Mouse (Mus musculus): ENCODE data around the gene Nfkbid. TPM values are rescaled to one million over a fixed set of nuclear protein-coding genes. Genes with fewer than 3 reads are reported as not detected.
"Not testable (repeated sequence)": the region's sequence is repeated elsewhere in the genome, so short reads cannot be mapped to it uniquely, and the experiment has no call there.

The Nfkbid gene
- polyA plus RNA-seq, 1 experiment = 8.6 TPM

- no peak for DNase-seq (ENCODE audit: low read depth, low spot score)
- WGBS = 36% methylated on average over 6 of the region's 6 CpGs
These were observed 38.0 kb downstream of the Nfkbid start for GRCm38 (mm10) chr7:30459484-30459883.

GRCm38 (mm10) chr7:30463568-30463967 is 42.0 kb downstream of the Nfkbid start:
- 40% methylated on average over 7 of the region's 7 CpGs for whole genome bisulfite sequencing
- DNase-seq (ENCODE audit: low read depth, low spot score) = no peak

- WGBS = 15% methylated on average over 4 of the region's 4 CpGs
- no peak for DNase-seq (ENCODE audit: low read depth, low spot score)
These were observed 42.5 kb downstream of the Nfkbid start for GRCm38 (mm10) chr7:30463996-30464395.

- DNase-seq (ENCODE audit: low read depth, low spot score) = no peak
- 13% methylated on average over 6 of the region's 6 CpGs for WGBS
These were observed 43.3 kb downstream of the Nfkbid start for GRCm38 (mm10) chr7:30464816-30465300.

- DNase-seq (ENCODE audit: low read depth, low spot score) = no peak
- WGBS = 43% methylated on average over 5 of the region's 5 CpGs
These were observed 50.9 kb downstream of the Nfkbid start for GRCm38 (mm10) chr7:30472411-30472810.

- no peak for DNase-seq (ENCODE audit: low read depth, low spot score)
- WGBS = 28% methylated on average over 4 of the region's 4 CpGs
These were observed 53.5 kb downstream of the Nfkbid start for GRCm38 (mm10) chr7:30474999-30475398.

- WGBS = 73% methylated on average over 7 of the region's 7 CpGs
- not testable (repeated sequence) for DNase-seq (ENCODE audit: low read depth, low spot score)
These were observed 54.6 kb downstream of the Nfkbid start for GRCm38 (mm10) chr7:30476136-30476535.

GRCm38 (mm10) chr7:30477415-30478381 is 56.2 kb downstream of the Nfkbid start:
- DNase-seq (ENCODE audit: low read depth, low spot score) = no peak
- 10% methylated on average over 28 of the region's 32 CpGs for WGBS

Other genes with a start within 250 kb of the Nfkbid start
- gene Cox7a1, start 237.6 kb upstream of the Nfkbid start, polyA plus RNA-seq (2012; rRNA removed) = 90.2 and 179 TPM in 2 replicates
- 636 and 641 TPM in 2 replicates for gene Capns1, start 222.9 kb upstream of the Nfkbid start, polyA plus RNA-seq (2012; rRNA removed)
- gene Polr2i, start 189.8 kb upstream of the Nfkbid start, polyA plus RNA-seq (2012; rRNA removed) = 100 and 106 TPM in 2 replicates
- gene Tbcb, start 189.5 kb upstream of the Nfkbid start, polyA plus RNA-seq (2012; rRNA removed) = 56.3 and 57.3 TPM in 2 replicates
- gene Ovol3, start 186.0 kb upstream of the Nfkbid start, polyA plus RNA-seq (2012; rRNA removed) = 0.18 TPM in 1 of 2 replicates, not detected in the other
- gene Thap8, start 141.6 kb upstream of the Nfkbid start, polyA plus RNA-seq (2012; rRNA removed) = 0.15 TPM in 1 of 2 replicates, not detected in the other
- 14.0 and 16.5 TPM in 2 replicates for gene Wdr62, start 141.3 kb upstream of the Nfkbid start, polyA plus RNA-seq (2012; rRNA removed)
- gene Clip3, start 130.0 kb upstream of the Nfkbid start, polyA plus RNA-seq (2012; rRNA removed) = 4.0 and 4.9 TPM in 2 replicates
- gene Alkbh6, start 113.0 kb upstream of the Nfkbid start, polyA plus RNA-seq (2012; rRNA removed) = 81.0 and 96.8 TPM in 2 replicates
- gene Syne4, start 106.9 kb upstream of the Nfkbid start, polyA plus RNA-seq (2012; rRNA removed) = 18.4 and 23.2 TPM in 2 replicates
- 0.31 and 0.74 TPM in 2 replicates for gene E130208F15Rik, start 100.0 kb upstream of the Nfkbid start, polyA plus RNA-seq (2012; rRNA removed)
- gene Sdhaf1, start 97.8 kb upstream of the Nfkbid start, polyA plus RNA-seq (2012; rRNA removed) = 12.1 and 13.9 TPM in 2 replicates
- 12.7 and 13.1 TPM in 2 replicates for gene Lrfn3, start 59.0 kb upstream of the Nfkbid start, polyA plus RNA-seq (2012; rRNA removed)
- gene Tyrobp, start 8.0 kb upstream of the Nfkbid start, polyA plus RNA-seq (2012; rRNA removed) = 109 and 121 TPM in 2 replicates
- gene Hcst, start 1.9 kb upstream of the Nfkbid start, polyA plus RNA-seq (2012; rRNA removed) = 18.0 and 22.2 TPM in 2 replicates
- gene Aplp1, start 23.8 kb downstream of the Nfkbid start, polyA plus RNA-seq (2012; rRNA removed) = 54.6 and 86.3 TPM in 2 replicates
- 0.06 and 0.08 TPM in 2 replicates for gene Kirrel2, start 36.0 kb downstream of the Nfkbid start, polyA plus RNA-seq (2012; rRNA removed)
- 0.17 and 0.18 TPM in 2 replicates for gene Nphs1, start 36.6 kb downstream of the Nfkbid start, polyA plus RNA-seq (2012; rRNA removed)
- 1.6 and 7.7 TPM in 2 replicates for gene Prodh2, start 71.9 kb downstream of the Nfkbid start, polyA plus RNA-seq (2012; rRNA removed)
- gene Arhgap33, start 113.3 kb downstream of the Nfkbid start, polyA plus RNA-seq (2012; rRNA removed) = 5.1 and 9.4 TPM in 2 replicates
- 84.8 and 94.7 TPM in 2 replicates for gene Hspb6, start 130.4 kb downstream of the Nfkbid start, polyA plus RNA-seq (2012; rRNA removed)
- gene Proser3, start 130.6 kb downstream of the Nfkbid start, polyA plus RNA-seq (2012; rRNA removed) = 4.3 and 7.3 TPM in 2 replicates
- gene Lin37, start 138.1 kb downstream of the Nfkbid start, polyA plus RNA-seq (2012; rRNA removed) = 44.9 and 45.8 TPM in 2 replicates
- gene U2af1l4, start 141.6 kb downstream of the Nfkbid start, polyA plus RNA-seq (2012; rRNA removed) = 46.2 and 48.2 TPM in 2 replicates
- 2.1 TPM in 2 replicates for gene Gm49396, start 141.6 kb downstream of the Nfkbid start, polyA plus RNA-seq (2012; rRNA removed)
- 186 and 239 TPM in 2 replicates for gene Psenen, start 141.9 kb downstream of the Nfkbid start, polyA plus RNA-seq (2012; rRNA removed)
- gene Igflr1, start 143.7 kb downstream of the Nfkbid start, polyA plus RNA-seq (2012; rRNA removed) = 9.2 and 10.3 TPM in 2 replicates
- 31.5 and 37.2 TPM in 2 replicates for gene Kmt2b, start 167.0 kb downstream of the Nfkbid start, polyA plus RNA-seq (2012; rRNA removed)
- gene Zbtb32, start 177.2 kb downstream of the Nfkbid start, polyA plus RNA-seq (2012; rRNA removed) = 2.1 and 2.2 TPM in 2 replicates
- gene Upk1a, start 191.1 kb downstream of the Nfkbid start, polyA plus RNA-seq (2012; rRNA removed) = 6.7 and 8.0 TPM in 2 replicates
- gene Cox6b1, start 204.4 kb downstream of the Nfkbid start, polyA plus RNA-seq (2012; rRNA removed) = 933 and 1,035 TPM in 2 replicates
- not detected in 2 replicates for gene Etv2, start 214.1 kb downstream of the Nfkbid start, polyA plus RNA-seq (2012; rRNA removed)
- gene Rbm42, start 228.6 kb downstream of the Nfkbid start, polyA plus RNA-seq (2012; rRNA removed) = 52.1 and 56.3 TPM in 2 replicates
- 10.0 and 12.7 TPM in 2 replicates for gene Haus5, start 243.3 kb downstream of the Nfkbid start, polyA plus RNA-seq (2012; rRNA removed)
- gene Pmis2, start 249.9 kb downstream of the Nfkbid start, polyA plus RNA-seq (2012; rRNA removed) = not detected in 2 replicates